9 mouse cellular contexts compared by ENCODE assay signal in genomic region chr13:48653788-48654770, GRCm38 (mm10). TPM values are rescaled to one million over a fixed set of nuclear protein-coding genes. Genes with fewer than 3 reads are reported as not detected.
DNase-seq lines count a peak whose midpoint lies in the region; ATAC-seq and TF ChIP-seq lines count a peak whose summit lies in the region.
"Had no signal": no experiment of that assay in that cellular context is flagged by ENCODE, and none has a peak within 500 bp of the region (broad histone marks: within the 10 kb centered on the region; RNA-seq: fewer than 3 reads in every experiment).

No protein-coding gene starts in this region.

- H3K4me1 ChIP-seq in heart, adult 2 months (ENCODE audit: control insufficient read depth, insufficient read depth, low read length) = peaks cover 2% of the 10 kb centered on the region
- H3K4me1 ChIP-seq in bone marrow, adult 2 months (ENCODE audit: control insufficient read depth, insufficient read depth, low read length) = no peaks in the 10 kb centered on the region
- H3K4me1 ChIP-seq in embryonic facial prominence, embryonic 13.5 days = peaks cover 10% of the 10 kb centered on the region
- H3K4me1 ChIP-seq in hindbrain, embryonic 13.5 days (replicated peaks) = no peaks in the 10 kb centered on the region

- H3K4me3 ChIP-seq in heart, adult 2 months = no peak overlapping the region
- no peak overlapping the region for H3K4me3 ChIP-seq in bone marrow, adult 2 months (replicated peaks; ENCODE audit: control insufficient read depth, low read depth, low read length)
- no peak overlapping the region for H3K4me3 ChIP-seq in embryonic facial prominence, embryonic 13.5 days
- no peak overlapping the region for H3K4me3 ChIP-seq in hindbrain, embryonic 13.5 days
- H3K4me3 ChIP-seq: limb, embryonic 12.5 days had no signal

- H3K36me3 ChIP-seq in heart, adult 2 months (ENCODE audit: control insufficient read depth, insufficient read depth, low read length) = no peaks in the 10 kb centered on the region
- H3K36me3 ChIP-seq in embryonic facial prominence, embryonic 13.5 days = no peaks in the 10 kb centered on the region
- H3K36me3 ChIP-seq in hindbrain, embryonic 13.5 days = no peaks in the 10 kb centered on the region
- H3K36me3 ChIP-seq: limb, embryonic 12.5 days had no signal

- DNase-seq in heart, adult 2 months = peak; percentile 52 to 76
- DNase-seq in heart, postnatal 25 days (ENCODE audit: low spot score) = no peak
- DNase-seq in layer of hippocampus, postnatal 10 days (ENCODE audit: low spot score in 2 of 2) = peak; percentile 78 to 82
- DNase-seq in right cerebral cortex, postnatal 36 days (ENCODE audit: low spot score in 2 of 2) = peak; percentile 33 to 41

- H3K27ac ChIP-seq in heart, adult 2 months = no peak overlapping the region
- H3K27ac ChIP-seq in bone marrow, adult 2 months (ENCODE audit: control insufficient read depth, insufficient read depth, low read depth, low read length, poor library complexity) = no peak overlapping the region
- no peak overlapping the region for H3K27ac ChIP-seq in embryonic facial prominence, embryonic 13.5 days
- no peak overlapping the region for H3K27ac ChIP-seq in hindbrain, embryonic 13.5 days
- H3K27ac ChIP-seq: limb, embryonic 12.5 days had no signal

- H3K9ac ChIP-seq in heart, adult 2 months (ENCODE audit: low read depth, low read length) = no peak overlapping the region
- no peak overlapping the region for H3K9ac ChIP-seq in embryonic facial prominence, embryonic 13.5 days
- H3K9ac ChIP-seq in hindbrain, embryonic 13.5 days = no peak overlapping the region
- H3K9ac ChIP-seq: limb, embryonic 12.5 days had no signal

- peak; percentile 85 for TF ChIP-seq CTCF in heart, adult 2 months (IDR thresholded peaks at IDR 0.05)
- TF ChIP-seq CTCF in bone marrow, adult 2 months (IDR thresholded peaks at IDR 0.05; ENCODE audit: control insufficient read depth, insufficient read depth, low read length) = peak; percentile 74

- TF ChIP-seq EP300 in heart, adult 2 months (IDR thresholded peaks at IDR 0.05; ENCODE audit: insufficient read depth, low read depth, low read length) = no peak

- ATAC-seq in embryonic facial prominence, embryonic 13.5 days (ENCODE audit: insufficient number of reproducible peaks, insufficient read depth, low FRiP score, low TSS enrichment, low read depth) = peak; percentile 39
- peak; percentile 59; the same call in 1 of the 2 replicates for ATAC-seq in hindbrain, embryonic 13.5 days (ENCODE audit: low FRiP score)
- 0 out of 2 replicates have a peak, but pooled peaks have one; percentile 31 for ATAC-seq in megakaryocyte-erythroid progenitor cell, adult 5-6 weeks (replicated peaks; ENCODE audit: low FRiP score, low TSS enrichment, poor library complexity, severe bottlenecking)

- 9% methylated on average over 14 of the region's 14 CpGs for WGBS in heart, adult 2 months
- 8% methylated on average over 14 of the region's 14 CpGs for WGBS in bone marrow, adult 2 months
- WGBS in embryonic facial prominence, embryonic 13.5 days = 7% methylated on average over 14 of the region's 14 CpGs
- whole genome bisulfite sequencing in hindbrain, embryonic 13.5 days = 13% methylated on average over 14 of the region's 14 CpGs

- intact Hi-C loops in heart, adult 2 months (cut with DNase I) = loop anchor here (1.0 to 2.0 kb wide), 3 partner anchors 147 to 517 kb away; no protein-coding TSS in a partner anchor
- intact Hi-C loops in heart, postnatal 25 days (cut with DNase I) = loop anchor here (1.0 to 2.0 kb wide), 2 partner anchors 146 to 345 kb away; no protein-coding TSS in a partner anchor

- peaks cover 8% of the 10 kb centered on the region for H3K27me3 ChIP-seq in heart, adult 2 months (ENCODE audit: control insufficient read depth, insufficient read depth, low read length)
- peaks cover 73% of the 10 kb centered on the region for H3K27me3 ChIP-seq in embryonic facial prominence, embryonic 13.5 days
- peaks cover 72% of the 10 kb centered on the region for H3K27me3 ChIP-seq in hindbrain, embryonic 13.5 days

- no peaks in the 10 kb centered on the region for H3K9me3 ChIP-seq in embryonic facial prominence, embryonic 13.5 days
- no peaks in the 10 kb centered on the region for H3K9me3 ChIP-seq in hindbrain, embryonic 13.5 days
- H3K9me3 ChIP-seq: limb, embryonic 12.5 days had no signal

- H3K79me2 ChIP-seq in heart, adult 2 months (replicated peaks; ENCODE audit: control insufficient read depth, insufficient read depth, low read length) = no peaks in the 10 kb centered on the region

- no peak overlapping the region for H3K4me2 ChIP-seq in embryonic facial prominence, embryonic 13.5 days
- no peak overlapping the region for H3K4me2 ChIP-seq in hindbrain, embryonic 13.5 days
- H3K4me2 ChIP-seq: limb, embryonic 12.5 days had no signal

- no peak for TF ChIP-seq POLR2A in heart, adult 2 months (IDR thresholded peaks at IDR 0.05; ENCODE audit: insufficient read depth, low read depth, low read length)
- no peak for TF ChIP-seq POLR2A in bone marrow, adult 2 months (IDR thresholded peaks at IDR 0.05; ENCODE audit: borderline replicate concordance, control insufficient read depth, low read depth, low read length)

RNA-seq across cellular contexts. Expression of gene Barx1, which starts 8.7 kb away (rescaled TPM):
- total RNA-seq in heart, adult 2 months (2021) = not detected
- 0.14 TPM in 1 of 2 replicates, not detected in the other for polyA plus RNA-seq in heart, adult 2 months (2012; rRNA removed)
- not detected for total RNA-seq in heart, postnatal 25 days (2021)
- polyA plus RNA-seq in bone marrow, adult 2 months (2011; ENCODE audit: insufficient read depth, insufficient read length, low replicate concordance, missing spikeins) = not detected in 2 replicates
- polyA plus RNA-seq in embryonic facial prominence, embryonic 13.5 days (2015; fragmentation: Nextera tagmentation; extraction: Ambion mirVana) = 14.5 and 15.1 TPM in 2 replicates
- 0.87 TPM in 1 of 2 replicates, not detected in the other for polyA plus RNA-seq in hindbrain, embryonic 13.5 days (2015; fragmentation: Nextera tagmentation; extraction: Ambion mirVana)
- not detected for total RNA-seq in layer of hippocampus, postnatal 10 days (2021)
- not detected in 2 replicates for total RNA-seq in megakaryocyte-erythroid progenitor cell, adult 5-6 weeks (2014; fragmentation: Nextera tagmentation)
- total RNA-seq in megakaryocyte-erythroid progenitor cell, adult 5-6 weeks (2017) = not detected in 2 replicates

RNA-seq across cellular contexts. Expression of gene Ptpdc1, which starts 28.6 kb away (rescaled TPM):
- total RNA-seq in heart, adult 2 months (2021) = 1 to 10 TPM; 4.6 to 5.6 TPM
- 1.7 and 3.2 TPM in 2 replicates for polyA plus RNA-seq in heart, adult 2 months (2012; rRNA removed)
- 1 to 10 TPM; 4.6 to 6.0 TPM for total RNA-seq in heart, postnatal 25 days (2021)
- 1.1 and 5.8 TPM in 2 replicates for polyA plus RNA-seq in bone marrow, adult 2 months (2011; ENCODE audit: insufficient read depth, insufficient read length, low replicate concordance, missing spikeins)
- polyA plus RNA-seq in embryonic facial prominence, embryonic 13.5 days (2015; fragmentation: Nextera tagmentation; extraction: Ambion mirVana) = 21.2 and 27.2 TPM in 2 replicates
- 15.1 and 15.9 TPM in 2 replicates for polyA plus RNA-seq in hindbrain, embryonic 13.5 days (2015; fragmentation: Nextera tagmentation; extraction: Ambion mirVana)
- 10 to 100 TPM; 27.8 to 28.8 TPM for total RNA-seq in layer of hippocampus, postnatal 10 days (2021)
- 4.8 and 9.6 TPM in 2 replicates for total RNA-seq in megakaryocyte-erythroid progenitor cell, adult 5-6 weeks (2014; fragmentation: Nextera tagmentation)
- total RNA-seq in megakaryocyte-erythroid progenitor cell, adult 5-6 weeks (2017) = 2.7 and 4.5 TPM in 2 replicates
